Mouse (Mus musculus): Measurements from ENCODE around the gene Mfap5.

DNA sequence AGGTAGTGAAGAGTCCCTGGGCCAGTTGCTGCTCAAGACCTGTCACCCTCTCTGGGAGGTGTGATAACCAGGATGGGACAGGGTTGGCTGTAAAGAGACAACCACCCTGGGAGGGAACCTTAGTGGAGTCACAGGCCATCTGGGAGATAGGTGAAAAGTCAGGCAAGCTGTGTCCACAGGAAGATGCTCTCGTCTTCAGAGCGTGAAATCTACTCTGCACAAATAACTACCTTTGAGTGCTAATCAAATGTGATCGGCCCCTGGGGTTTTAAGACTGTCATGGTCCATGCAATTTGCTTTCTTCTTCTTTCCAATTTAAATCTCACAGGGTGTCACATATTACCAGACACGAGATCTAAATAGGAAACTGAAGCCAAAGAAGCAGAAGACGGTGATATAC, 63.5 kb downstream of the Mfap5 start:
- TF ChIP-seq POLR2A (IDR thresholded peaks at IDR 0.05; ENCODE audit: borderline replicate concordance, extremely low read depth, low read depth, low read length) (no peak), CTCF (IDR thresholded peaks at IDR 0.05; ENCODE audit: insufficient read depth, low read length) (no peak)

Measured in lung, adult 2 months (tissue).